Mouse (Mus musculus) activated CD4-positive, CD25-positive, alpha-beta regulatory T cell, adult 4 months (primary cell): Measurements from ENCODE around the gene Thap8. TPM values are rescaled to one million over a fixed set of nuclear protein-coding genes. Genes with fewer than 3 reads are reported as not detected.

Experiments used
- ATAC-seq: one replicate; pipeline ENCODE4 v1.8.0; 2017
- polyA plus RNA-seq, 2 experiments: library from polyadenylated mRNA; unstranded; fragments of 100-300 nt; shearing (Covaris generic); gene quantifications; one replicate each; pipeline ENCODE4 v1.2.1; 2017

Thap8 gene
- polyA plus RNA-seq, 2 experiments from 2014 or later, result 0.33 to 0.48 TPM

GRCm38 (mm10) chr7:30318142-30318541, 38.2 kb downstream of the Thap8 start:
- no peak for ATAC-seq

DNA sequence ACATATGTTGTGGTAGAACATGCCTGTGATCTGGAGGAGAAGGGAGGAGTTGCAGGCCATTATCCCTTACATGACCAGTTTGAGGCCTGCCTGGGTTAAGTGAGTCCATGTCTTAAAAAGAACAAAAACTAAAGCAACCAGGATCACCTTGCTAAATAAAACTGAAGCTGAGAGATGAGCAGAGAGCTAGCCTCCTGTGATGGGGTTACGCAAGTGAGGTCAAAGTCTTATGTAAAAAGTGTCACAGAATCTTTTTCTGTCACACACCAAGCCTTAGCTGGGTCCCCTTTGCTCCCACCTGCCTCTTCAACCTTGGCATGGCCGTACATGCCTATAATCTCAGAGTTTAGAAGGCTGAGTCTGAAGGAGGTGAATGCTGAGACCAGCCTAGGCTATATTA, 41.1 kb downstream of the Thap8 start:
- no peak for ATAC-seq

- peak; percentile 62 for ATAC-seq
These were observed 41.8 kb downstream of the Thap8 start, which contains the start of gene E130208F15Rik for GRCm38 (mm10) chr7:30321539-30322284. TSS of gene E130208F15Rik (plus strand) at chr7:30321740.

GRCm38 (mm10) chr7:30322285-30322667, 42.4 kb downstream of the Thap8 start:
- peak; percentile 70 for ATAC-seq

GRCm38 (mm10) chr7:30322865-30323264, 43.0 kb downstream of the Thap8 start:
- peak; percentile 55 for ATAC-seq

GRCm38 (mm10) chr7:30323795-30324194, 43.9 kb downstream of the Thap8 start, which contains the start of gene Sdhaf1:
TSS of gene Sdhaf1 (minus strand) at chr7:30323895.
- ATAC-seq, result no peak

DNA sequence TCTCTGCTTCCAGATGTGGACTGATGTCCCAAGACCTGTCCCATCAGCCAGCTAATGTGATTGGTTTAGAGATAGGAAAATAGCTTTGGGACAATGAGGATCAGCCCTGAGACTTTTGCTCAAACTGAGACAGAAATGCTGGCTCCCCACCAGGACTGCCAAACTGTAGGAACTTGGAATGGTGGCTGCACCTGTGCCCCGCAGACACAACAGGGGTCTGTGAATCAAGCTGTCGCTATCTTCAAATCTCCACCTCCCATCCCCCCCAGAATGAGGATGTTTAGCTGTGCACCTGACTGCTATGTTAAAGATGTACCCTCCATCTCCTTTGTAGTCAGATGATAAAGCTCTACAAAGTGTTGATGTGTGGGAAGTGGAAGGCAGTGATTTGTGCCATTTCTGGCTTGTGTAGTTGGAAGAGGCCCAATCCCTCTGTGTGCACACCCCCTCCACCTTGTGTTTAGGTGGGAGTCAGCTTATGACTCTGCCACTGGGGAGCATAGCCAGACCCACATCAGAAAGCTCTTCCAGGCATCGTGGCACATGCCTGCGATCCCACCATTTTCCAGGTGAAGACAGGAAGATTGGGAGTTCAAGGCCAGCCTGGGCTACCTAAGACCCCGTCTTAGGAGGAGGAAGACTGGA, 44.5 kb downstream of the Thap8 start:
- ATAC-seq, result no peak

GRCm38 (mm10) chr7:30325364-30325763, 45.5 kb downstream of the Thap8 start:
- ATAC-seq, result no peak

DNA sequence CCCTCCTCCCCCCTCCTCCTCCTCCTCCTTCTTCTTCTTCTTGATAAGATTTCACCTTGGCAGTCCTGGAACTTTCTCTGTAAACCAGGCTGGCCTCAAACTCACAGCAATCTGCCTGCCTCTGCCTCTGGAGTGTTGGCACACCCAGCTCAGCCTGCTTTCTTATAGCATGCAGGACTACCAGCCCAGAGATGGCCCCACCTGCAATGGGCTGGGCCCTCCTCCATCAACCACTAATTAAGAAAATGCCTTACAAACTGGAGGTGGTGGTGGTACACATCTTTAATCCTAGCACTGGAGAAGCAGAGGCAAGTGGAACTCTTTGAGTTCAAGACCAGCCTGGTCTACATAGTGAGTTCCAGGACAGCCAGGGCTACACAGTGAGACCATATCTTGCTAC, 46.5 kb downstream of the Thap8 start:
- ATAC-seq, result no peak

DNA sequence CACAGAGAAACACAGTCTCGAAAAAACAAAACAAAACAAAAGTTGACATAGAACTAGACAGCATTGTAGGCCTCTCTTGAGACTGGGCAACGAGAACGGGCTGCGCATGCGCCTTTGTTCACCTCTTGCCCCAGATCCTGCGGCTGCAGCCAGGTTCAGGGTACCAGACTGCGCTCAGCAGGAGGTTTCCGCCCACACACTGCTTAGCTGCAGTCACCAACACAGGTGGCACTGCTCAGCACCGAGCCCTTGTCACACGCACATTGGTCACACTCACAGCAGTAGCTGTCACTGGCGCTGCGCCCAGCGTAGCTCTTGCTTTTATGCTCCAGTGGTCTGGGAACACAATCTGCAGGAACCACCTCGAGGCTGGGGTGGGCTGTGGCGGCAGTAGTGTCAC, 47.2 kb downstream of the Thap8 start:
- ATAC-seq, result peak; percentile 24

DNA sequence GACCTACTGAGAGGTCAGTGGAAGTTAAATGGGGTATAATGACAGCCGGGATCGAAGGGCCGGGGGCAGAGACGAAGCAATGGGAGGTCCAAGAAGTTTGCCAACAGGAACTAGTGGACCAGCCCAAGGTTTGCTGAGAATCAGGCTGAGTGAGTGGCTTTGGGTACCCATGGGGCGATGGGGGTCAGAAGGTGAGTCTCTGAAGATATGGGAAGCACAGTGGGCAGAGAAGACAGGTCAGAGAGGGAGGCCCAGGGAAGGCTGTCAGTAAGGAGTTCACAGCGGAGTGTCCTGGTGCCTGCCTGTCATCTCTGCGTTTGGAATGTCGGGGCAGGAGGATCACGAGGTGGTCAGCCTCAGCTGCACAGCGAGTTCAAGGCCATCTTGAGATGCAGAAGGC, 48.5 kb downstream of the Thap8 start:
- ATAC-seq, result no peak

DNA sequence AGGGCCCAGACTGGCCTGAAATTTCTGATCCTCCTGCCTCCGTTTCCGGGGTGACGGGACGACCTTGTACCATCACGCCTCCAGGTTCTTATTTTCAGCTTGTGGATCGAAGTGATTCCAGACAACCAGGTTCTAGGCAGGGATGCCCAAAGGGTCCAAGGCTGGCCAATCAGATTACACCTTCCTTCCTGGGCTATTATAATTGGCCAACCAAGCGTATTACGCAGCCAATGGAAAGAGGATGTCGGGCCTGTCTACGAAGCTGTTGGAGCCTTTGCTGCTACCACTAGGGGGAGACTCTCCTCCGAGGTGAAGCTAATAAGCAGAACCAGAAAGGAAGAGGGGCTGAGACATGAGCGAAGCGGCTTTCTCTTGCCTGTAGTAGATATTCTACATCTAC, 52.0 kb downstream of the Thap8 start:
- ATAC-seq, result peak; percentile 85

- ATAC-seq, result peak; percentile 5
These were observed 52.8 kb downstream of the Thap8 start for GRCm38 (mm10) chr7:30332622-30333259.

- no peak for ATAC-seq
These were observed 53.5 kb downstream of the Thap8 start for GRCm38 (mm10) chr7:30333436-30333835.

GRCm38 (mm10) chr7:30334563-30334962, 54.7 kb downstream of the Thap8 start:
- no peak for ATAC-seq

DNA sequence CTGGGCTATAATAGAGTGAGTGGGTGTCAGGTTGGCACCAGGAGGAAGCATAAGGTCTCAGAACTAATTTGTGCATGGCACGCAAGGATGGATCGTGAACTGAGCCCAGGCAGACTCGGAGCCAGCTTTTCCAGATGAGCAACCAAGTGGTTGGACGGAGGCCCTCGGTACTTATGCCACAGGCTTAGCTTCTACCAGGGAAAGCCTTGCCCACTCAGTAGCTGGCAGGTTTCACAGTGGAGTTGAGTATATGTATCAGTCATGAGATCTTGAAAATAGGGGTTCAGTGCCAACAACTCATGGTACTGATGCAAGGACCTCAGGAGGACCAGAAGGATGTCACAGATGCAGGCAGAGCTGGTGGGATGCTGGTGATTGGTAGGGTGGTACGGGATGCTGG, 55.8 kb downstream of the Thap8 start:
- no peak for ATAC-seq

DNA sequence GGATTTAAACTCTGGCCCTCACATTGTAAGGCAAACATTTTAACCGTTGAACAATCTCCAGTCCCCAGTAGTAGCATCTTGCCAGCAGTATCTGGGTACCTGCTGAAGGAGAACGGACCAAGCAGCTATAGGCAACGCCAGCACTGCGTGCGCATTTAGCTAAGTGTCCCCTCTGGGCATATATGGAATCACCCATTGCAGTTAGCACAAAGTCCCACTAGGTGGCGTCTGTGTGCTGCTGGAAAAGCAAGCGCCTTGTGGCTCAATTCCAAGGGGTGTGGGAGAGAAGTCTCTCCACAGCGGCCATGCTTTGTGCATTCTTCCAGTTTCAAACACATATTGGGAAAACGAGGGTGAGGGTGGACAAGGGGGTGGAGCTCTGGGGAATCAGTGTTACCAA, 56.5 kb downstream of the Thap8 start:
- ATAC-seq, result peak; percentile 13

DNA sequence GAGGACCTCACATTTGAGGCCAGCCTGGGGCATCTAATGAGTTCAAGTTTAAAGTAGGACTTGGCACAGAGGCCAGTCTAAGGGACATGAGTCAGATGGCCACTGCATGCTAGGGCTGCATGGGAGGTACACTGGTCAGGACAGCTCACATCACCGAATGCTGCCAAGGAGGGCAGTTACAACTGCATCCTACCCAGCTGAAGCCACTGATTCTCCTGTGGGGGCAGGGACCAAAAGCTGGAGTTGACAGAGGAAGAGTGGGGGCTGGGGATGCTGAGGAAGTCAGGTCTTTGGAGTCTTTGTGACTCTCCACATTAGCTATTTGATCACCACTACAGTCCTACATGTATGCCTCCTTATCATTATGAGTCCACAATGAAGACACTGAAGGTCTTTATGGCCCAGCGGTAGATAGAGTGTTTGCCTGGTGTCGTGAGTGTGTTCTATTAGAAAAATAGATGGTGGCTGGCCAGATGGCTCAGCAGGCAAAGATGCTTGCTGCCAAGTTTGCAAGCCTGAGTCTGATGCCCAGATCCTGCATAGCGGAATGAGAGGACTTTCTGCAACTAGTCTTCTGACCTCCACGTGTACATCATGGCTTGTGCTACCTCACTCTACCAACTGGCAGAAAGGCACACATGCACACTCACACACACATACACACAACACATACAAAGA, 59.7 kb downstream of the Thap8 start:
- no peak for ATAC-seq

Other genes with a start within 250 kb of the Thap8 start
- 1 to 10 TPM; 4.3 to 5.2 TPM for gene Zfp14, start 228.7 kb upstream of the Thap8 start, polyA plus RNA-seq
- gene Zfp82, start 207.2 kb upstream of the Thap8 start, polyA plus RNA-seq, result 1 to 10 TPM; 4.9 to 5.5 TPM
- 1 to 10 TPM; 1.9 to 3.2 TPM for gene Gm26920, start 189.7 kb upstream of the Thap8 start, polyA plus RNA-seq
- gene Zfp566, start 189.6 kb upstream of the Thap8 start, polyA plus RNA-seq, result 1 to 10 TPM; 8.4 to 9.9 TPM
- 10 to 100 TPM; 56.6 to 88.9 TPM for gene Zfp260, start 185.3 kb upstream of the Thap8 start, polyA plus RNA-seq
- 10 to 100 TPM; 11.8 to 13.4 TPM for gene Zfp382, start 158.2 kb upstream of the Thap8 start, polyA plus RNA-seq
- gene Zfp146, start 110.3 kb upstream of the Thap8 start, polyA plus RNA-seq, result 10 to 100 TPM; 11.4 to 18.0 TPM
- 1 to 10 TPM in 1 of 2 experiments, not detected in 1; 4.6 TPM for gene Cox7a1, start 96.0 kb upstream of the Thap8 start, polyA plus RNA-seq
- 10 to 100 TPM; 72.6 to 76.3 TPM for gene Capns1, start 81.3 kb upstream of the Thap8 start, polyA plus RNA-seq
- 10 to 100 TPM; 43.3 to 55.7 TPM for gene Polr2i, start 48.1 kb upstream of the Thap8 start, polyA plus RNA-seq
- 100 to 1,000 TPM; 124 to 138 TPM for gene Tbcb, start 47.8 kb upstream of the Thap8 start, polyA plus RNA-seq
- gene Ovol3, start 44.4 kb upstream of the Thap8 start, polyA plus RNA-seq, result not detected
- gene Wdr62, start 325 bp downstream of the Thap8 start, polyA plus RNA-seq, result 1 to 10 TPM; 2.9 TPM
- 1 to 10 TPM; 3.8 to 5.2 TPM for gene Clip3, start 11.6 kb downstream of the Thap8 start, polyA plus RNA-seq
- gene Alkbh6, start 28.6 kb downstream of the Thap8 start, polyA plus RNA-seq, result 100 to 1,000 TPM; 121 to 130 TPM
- gene Syne4, start 34.7 kb downstream of the Thap8 start, polyA plus RNA-seq, result 1 to 10 TPM; 2.9 to 6.4 TPM
- not detected for gene E130208F15Rik, start 41.6 kb downstream of the Thap8 start, polyA plus RNA-seq
- gene Sdhaf1, start 43.8 kb downstream of the Thap8 start, polyA plus RNA-seq, result 1 to 10 TPM; 4.2 to 8.5 TPM
- not detected for gene Lrfn3, start 82.7 kb downstream of the Thap8 start, polyA plus RNA-seq
- gene Tyrobp, start 133.7 kb downstream of the Thap8 start, polyA plus RNA-seq, result 1 to 10 TPM in 1 of 2 experiments, not detected in 1; 8.1 TPM
- 100 to 1,000 TPM; 433 to 632 TPM for gene Hcst, start 139.8 kb downstream of the Thap8 start, polyA plus RNA-seq
- gene Nfkbid, start 141.6 kb downstream of the Thap8 start, polyA plus RNA-seq, result 10 to 100 TPM; 36.5 to 41.2 TPM
- 1 to 10 TPM; 3.0 to 4.3 TPM for gene Aplp1, start 165.4 kb downstream of the Thap8 start, polyA plus RNA-seq
- not detected for gene Kirrel2, start 177.6 kb downstream of the Thap8 start, polyA plus RNA-seq
- gene Nphs1, start 178.2 kb downstream of the Thap8 start, polyA plus RNA-seq, result under 1 TPM in 1 of 2 experiments, not detected in 1; 0.24 TPM
- gene Prodh2, start 213.5 kb downstream of the Thap8 start, polyA plus RNA-seq, result not detected